17 mouse cellular contexts compared by ENCODE assay signal in the genomic region with DNA sequence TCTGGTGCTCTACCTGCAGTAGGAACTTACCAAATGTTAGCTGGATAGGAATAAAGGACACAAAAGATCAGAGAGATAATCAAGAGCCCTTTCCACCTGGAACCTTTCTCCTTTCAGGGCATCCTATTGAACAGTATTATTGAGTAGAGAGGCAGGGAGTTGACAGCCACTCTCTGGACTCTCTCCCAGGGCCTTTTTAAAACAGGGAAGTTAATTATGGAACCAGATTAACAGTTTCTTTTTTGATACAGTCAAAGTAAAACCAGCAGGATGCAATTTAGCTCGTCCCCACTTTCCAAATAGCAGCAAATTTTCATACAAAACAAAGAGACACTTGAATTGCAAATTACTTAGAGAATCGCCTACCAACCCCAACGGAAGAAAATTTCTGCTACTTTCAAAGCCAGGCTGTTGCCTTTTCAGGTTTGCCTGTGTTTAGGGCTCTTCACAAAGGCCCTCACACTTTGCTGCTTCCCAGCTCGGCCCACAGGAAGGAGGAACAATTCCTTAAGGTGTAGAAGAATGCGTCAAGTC.
A peak's percentile ranks its signal among the peaks of the same experiment; 100 is the strongest.
DNase-seq lines count a peak whose midpoint lies in the region; ATAC-seq lines count a peak whose summit lies in the region.
"Had no signal": no experiment of that assay in that cellular context is flagged by ENCODE, and none has a peak within 500 bp of the region (broad histone marks: within the 10 kb centered on the region; RNA-seq: fewer than 3 reads in every experiment).

No protein-coding gene starts in this region.

- DNase-seq in frontal cortex, postnatal 25 days (ENCODE audit: low spot score in 2 of 2): no peak
- DNase-seq in right cerebral cortex, adult 18-20 months: peak; percentile 9
- DNase-seq in right cerebral cortex, postnatal 14 days: no peak
- DNase-seq in brain, embryonic 18.5 days (ENCODE audit: low read depth, low spot score): peak; percentile 18
- peak; percentile 19 for DNase-seq in right cerebral cortex, postnatal 25 days
- DNase-seq in spleen, adult 18-20 months: no peak
- no peak for DNase-seq in adrenal gland, adult (ENCODE audit: inconsistent age in 2 of 2, low spot score in 1 of 2)
- DNase-seq: adrenal gland, postnatal 10 days; cerebellum, adult 11 months; cerebellum, adult 9-11 months; gastrocnemius, adult 2 months; kidney, adult 11 months; kidney, postnatal 36 days; lung, postnatal 4 days had no signal

- peak; percentile 87 for ATAC-seq in frontal cortex, adult (ENCODE audit: low TSS enrichment)
- ATAC-seq: activated CD4-positive, CD25-positive, alpha-beta regulatory T cell, adult 4 months; Patski had no signal

Comparison
In these comparisons a context has a peak if more than half of its experiments do, and no peak if none do; other contexts are left out.
1. DNase-seq: peak in right cerebral cortex, adult 18-20 months (single experiment), brain, embryonic 18.5 days (single experiment) and right cerebral cortex, postnatal 25 days (single experiment); none in frontal cortex, postnatal 25 days (0 of 2), right cerebral cortex, postnatal 14 days (single experiment), spleen, adult 18-20 months (0 of 2) and adrenal gland, adult (0 of 2).